Mouse (Mus musculus) CH12.LX (cell line): ENCODE data around the gene Tspan14. TPM values are rescaled to one million over a fixed set of nuclear protein-coding genes. Genes with fewer than 3 reads are reported as not detected.

Experiments used
- DNase-seq: peaks from one replicate; pipeline ENCODE4 v3.0.0-alpha.2; 2013; ENCODE audit errors: extremely low read depth
- H3K27ac ChIP-seq: 2 replicates; pipeline ENCODE4 v1.5.1; 2012; ENCODE audit warnings: low read depth, mild to moderate bottlenecking, control low read depth, moderate library complexity; ENCODE audit not compliant: insufficient read depth
- H3K27me3 ChIP-seq: replicated peaks from 2 replicates; pipeline ENCODE3; 2012; ENCODE audit warnings: inconsistent platforms
- H3K36me3 ChIP-seq, 2 experiments: replicated peaks in 1 of 2; 2 replicates each; pipeline versions ENCODE3 to v1.6.1; 2012; ENCODE audit warnings: inconsistent platforms in 1 of 2, low read length in 1 of 2, mild to moderate bottlenecking in 1 of 2, mixed read lengths in 1 of 2, moderate library complexity in 1 of 2; ENCODE audit not compliant: control insufficient read depth in 1 of 2, insufficient read depth in 1 of 2
- H3K4me1 ChIP-seq, 2 experiments: 2 replicates each; pipeline ENCODE4 v1.6.1; 2012; ENCODE audit warnings: inconsistent platforms in 1 of 2, moderate library complexity in 1 of 2; ENCODE audit not compliant: insufficient read depth in 2 of 2, control insufficient read depth in 1 of 2
- H3K4me2 ChIP-seq: 2 replicates; pipeline ENCODE4 v1.6.1; 2012; ENCODE audit warnings: low read depth, mild to moderate bottlenecking, control low read depth; ENCODE audit not compliant: poor library complexity, insufficient read depth, severe bottlenecking
- H3K4me3 ChIP-seq, 3 experiments: fragments of 150-350 bp in 1 of 3; sonication (generic) in 1 of 3; replicated peaks in 1 of 3; 2 replicates each; pipeline versions ENCODE3 to v1.5.1; 2011 to 2012; ENCODE audit warnings: low read depth in 2 of 3, low read length in 2 of 3, mild to moderate bottlenecking in 2 of 3, moderate library complexity in 2 of 3, control low read depth in 1 of 3, improper control_type of control experiment in 1 of 3, inconsistent platforms in 1 of 3, mixed read lengths in 1 of 3; ENCODE audit not compliant: poor library complexity in 1 of 3
- H3K79me2 ChIP-seq: replicated peaks from 2 replicates; pipeline ENCODE4 v1.6.1; 2012; ENCODE audit warnings: mild to moderate bottlenecking, moderate library complexity; ENCODE audit not compliant: control insufficient read depth, poor library complexity, insufficient read depth, severe bottlenecking; ENCODE audit errors: extremely low read depth
- H3K9ac ChIP-seq: 2 replicates; pipeline ENCODE4 v1.6.1; 2012; ENCODE audit warnings: low read depth, mild to moderate bottlenecking, control low read depth, moderate library complexity; ENCODE audit not compliant: insufficient read depth
- H3K9me3 ChIP-seq: replicated peaks from 2 replicates; pipeline ENCODE3; 2012; ENCODE audit warnings: low read length, inconsistent platforms, mixed read lengths
- BHLHE40 ChIP-seq: IDR thresholded peaks from 2 replicates; pipeline ENCODE4 v1.6.1; 2011; ENCODE audit warnings: mild to moderate bottlenecking, low read depth, low read length, improper control_type of control experiment
- CHD1 ChIP-seq: IDR thresholded peaks from 2 replicates; pipeline ENCODE4 v1.6.1; 2012; ENCODE audit warnings: low read depth, low read length, improper control_type of control experiment, inconsistent platforms
- CHD2 ChIP-seq: IDR thresholded peaks from 2 replicates; pipeline ENCODE4 v1.6.1; 2011; ENCODE audit warnings: low read length, improper control_type of control experiment
- CTCF ChIP-seq, 2 experiments: IDR thresholded peaks in 1 of 2; conservative IDR thresholded peaks in 1 of 2; 2 replicates each; pipeline ENCODE4 v1.5.1; 2011 to 2012; ENCODE audit warnings: low read depth in 2 of 2, low read length in 2 of 2, improper control_type of control experiment in 1 of 2, inconsistent platforms in 1 of 2, mild to moderate bottlenecking in 1 of 2, moderate library complexity in 1 of 2
- E2F4 ChIP-seq: IDR thresholded peaks from 2 replicates; pipeline ENCODE4 v1.6.1; 2011; ENCODE audit warnings: low read depth, low read length, improper control_type of control experiment; ENCODE audit not compliant: insufficient replicate concordance
- ELF1 ChIP-seq: IDR thresholded peaks from 2 replicates; pipeline ENCODE4 v1.6.1; 2014; ENCODE audit warnings: low read depth, mild to moderate bottlenecking, inconsistent platforms, low read length, improper control_type of control experiment
- EP300 ChIP-seq: IDR thresholded peaks from 2 replicates; pipeline ENCODE4 v1.6.1; 2011; ENCODE audit warnings: low read length, improper control_type of control experiment
- ETS1 ChIP-seq: conservative IDR thresholded peaks from 2 replicates; pipeline ENCODE4 v1.6.1; 2012; ENCODE audit warnings: low read depth, mild to moderate bottlenecking, inconsistent platforms, low read length, improper control_type of control experiment, moderate library complexity
- GABPA ChIP-seq: IDR thresholded peaks from 2 replicates; pipeline ENCODE4 v1.6.1; 2012; ENCODE audit warnings: low read depth, low read length, improper control_type of control experiment, inconsistent platforms; ENCODE audit not compliant: insufficient replicate concordance
- IRF4 ChIP-seq: IDR thresholded peaks from 2 replicates; pipeline ENCODE4 v1.6.1; 2014; ENCODE audit warnings: low read depth, mild to moderate bottlenecking, inconsistent platforms, low read length, improper control_type of control experiment
- JUN ChIP-seq: IDR thresholded peaks from 2 replicates; pipeline ENCODE4 v1.6.1; 2011; ENCODE audit warnings: low read depth, mild to moderate bottlenecking, low read length, improper control_type of control experiment, moderate library complexity; ENCODE audit not compliant: insufficient read depth
- JUND ChIP-seq: conservative IDR thresholded peaks from 2 replicates; pipeline ENCODE4 v1.6.1; 2011; ENCODE audit warnings: low read depth, low read length, improper control_type of control experiment
- MAZ ChIP-seq: IDR thresholded peaks from 2 replicates; pipeline ENCODE4 v1.6.1; 2012; ENCODE audit warnings: low read depth, mild to moderate bottlenecking, inconsistent platforms, low read length, improper control_type of control experiment, moderate library complexity
- MEF2A ChIP-seq: IDR thresholded peaks from 2 replicates; pipeline ENCODE4 v1.6.1; 2014; ENCODE audit warnings: low read depth, mild to moderate bottlenecking, inconsistent platforms, low read length, improper control_type of control experiment, borderline replicate concordance
- NELFE ChIP-seq: IDR thresholded peaks from 2 replicates; pipeline ENCODE4 v1.6.1; 2011; ENCODE audit warnings: low read depth, low read length, improper control_type of control experiment
- POLR2A ChIP-seq: IDR thresholded peaks from 2 replicates; pipeline ENCODE4 v1.6.1; 2011; ENCODE audit warnings: low read depth, mild to moderate bottlenecking, improper control_type of control experiment, low read length
- POLR2AphosphoS2 ChIP-seq: IDR thresholded peaks from 2 replicates; pipeline ENCODE4 v1.6.1; 2011; ENCODE audit warnings: low read depth, low read length, improper control_type of control experiment
- RCOR1 ChIP-seq: conservative IDR thresholded peaks from 2 replicates; pipeline ENCODE4 v1.6.1; 2012; ENCODE audit warnings: low read depth, mild to moderate bottlenecking, inconsistent platforms, low read length, improper control_type of control experiment
- TBP ChIP-seq: conservative IDR thresholded peaks from 2 replicates; pipeline ENCODE4 v1.6.1; 2011; ENCODE audit warnings: low read depth, low read length, improper control_type of control experiment
- UBTF ChIP-seq: IDR thresholded peaks from 2 replicates; pipeline ENCODE4 v1.6.1; 2012; ENCODE audit warnings: low read depth, mild to moderate bottlenecking, inconsistent platforms, low read length, improper control_type of control experiment, moderate library complexity
- USF1 ChIP-seq: IDR thresholded peaks from 2 replicates; pipeline ENCODE4 v1.6.1; 2014; ENCODE audit warnings: low read depth, mild to moderate bottlenecking, inconsistent platforms, low read length, improper control_type of control experiment
- USF2 ChIP-seq: conservative IDR thresholded peaks from 2 replicates; pipeline ENCODE4 v1.6.1; 2011; ENCODE audit warnings: low read depth, low read length, improper control_type of control experiment
- ZKSCAN1 ChIP-seq: IDR thresholded peaks from 2 replicates; pipeline ENCODE4 v1.6.1; 2012; ENCODE audit warnings: low read depth, inconsistent platforms, low read length, improper control_type of control experiment, borderline replicate concordance
- ZNF384 ChIP-seq: IDR thresholded peaks from 2 replicates; pipeline ENCODE4 v1.6.1; 2012; ENCODE audit warnings: low read depth, low read length, improper control_type of control experiment, inconsistent platforms
- dilution Hi-C: fragments of 300-500 bp; cut with MboI; formaldehyde crosslinking; loops from 2 replicates; pipeline ENCODE4 v1.14.3; 2020; ENCODE audit warnings: low sequenced_read_pairs; ENCODE audit not compliant: extremely low pct_unique_long_range_greater_than_20kb, extremely low pct_ligation_motif_present
- in situ Hi-C: fragments of 300-500 bp; cut with MboI; formaldehyde crosslinking; loops from 3 replicates; pipeline ENCODE4 v1.14.3; 2019; ENCODE audit warnings: low sequenced_read_pairs, low pct_ligation_motif_present, low pct_unique_long_range_greater_than_20kb, mixed read lengths
- polyA plus RNA-seq: library from polyadenylated mRNA; unstranded; fragments of >175 nt; gene quantifications from 2 replicates; pipeline ENCODE4 v1.2.1, GENCODE M21; 2012; ENCODE audit warnings: low read depth; ENCODE audit not compliant: insufficient read length
- total RNA-seq, 2 experiments: library from RNA; depleted of rRNA; stranded (reverse); fragments of 300-350 nt in 1 of 2; fragments of >200 nt in 1 of 2; gene quantifications; 2 replicates each; pipeline ENCODE4 v1.2.3; 2012 to 2014

The Tspan14 gene
- total and polyA plus RNA-seq, 3 experiments = 11.6 to 19.1 (median 14.9) TPM

GRCm38 (mm10) chr14:40924378-40925113, 42.1 kb downstream of the Tspan14 start:
- Histone ChIP-seq H3K4me1 (peaks cover 3 to 64% of the 10 kb centered on the region in 2 experiments; a peak in 3 of 4 replicates), H3K9ac (no peak overlapping the region), H3K4me2 (no peak overlapping the region), H3K79me2 (peaks cover 6% of the 10 kb centered on the region), H3K9me3 (no peaks in the 10 kb centered on the region), H3K27ac (no peak overlapping the region), H3K27me3 (no peaks in the 10 kb centered on the region), H3K4me3 (no peak overlapping the region), H3K36me3 (peaks cover 3 to 81% of the 10 kb centered on the region in 2 experiments)
- in situ Hi-C loops = loop anchor here (5.0 kb wide), 1 partner anchor 48 kb away; no protein-coding TSS in a partner anchor
- TF ChIP-seq CHD1 (no peak), ELF1 (no peak), ZKSCAN1 (no peak), USF2 (no peak), GABPA (no peak), RCOR1 (no peak), ZNF384 (no peak), ETS1 (no peak), CTCF (conservative IDR thresholded peaks at IDR 0.05 in 1 of 2, IDR thresholded peaks at IDR 0.05 in 1 of 2; ENCODE audit: low read depth in 2 of 2, low read length in 2 of 2) (no peak), UBTF (no peak), IRF4 (no peak), POLR2AphosphoS2 (no peak), NELFE (no peak)
- dilution Hi-C loops = no loop called here
- peak; percentile 20 for DNase-seq

- no peaks in the 10 kb centered on the region for H3K27me3 ChIP-seq
- no peak overlapping the region for H3K27ac ChIP-seq
- in situ Hi-C loops (loop anchor here (5.0 kb wide), 1 partner anchor 51 kb away; no protein-coding TSS in a partner anchor), dilution Hi-C loops (no loop called here)
- peaks cover 9 to 81% of the 10 kb centered on the region in 2 experiments for H3K36me3 ChIP-seq
- H3K4me1 ChIP-seq = peaks cover 3 to 50% of the 10 kb centered on the region in 2 experiments; a peak in 3 of 4 replicates
- DNase-seq = no peak
- no peak overlapping the region for H3K4me2 ChIP-seq
- TF ChIP-seq E2F4 = no peak
- no peak for TF ChIP-seq MEF2A
- TF ChIP-seq ZNF384 = no peak
- no peak for TF ChIP-seq JUN
- no peak for TF ChIP-seq CHD2
- no peak for TF ChIP-seq MAZ
- TF ChIP-seq USF1 = no peak
- TF ChIP-seq POLR2A = no peak
- TF ChIP-seq UBTF = no peak
- no peak for TF ChIP-seq ELF1
- TF ChIP-seq CHD1 = no peak
- TF ChIP-seq RCOR1 = no peak
- no peak for TF ChIP-seq BHLHE40
- no peak for TF ChIP-seq EP300
- TF ChIP-seq JUND = no peak
- no peak for TF ChIP-seq USF2
- no peak for TF ChIP-seq GABPA
- TF ChIP-seq TBP = no peak
- H3K9me3 ChIP-seq = no peaks in the 10 kb centered on the region
- no peak overlapping the region for H3K9ac ChIP-seq
- H3K79me2 ChIP-seq = peaks cover 5% of the 10 kb centered on the region
- H3K4me3 ChIP-seq = no peak overlapping the region
Measured at GRCm38 (mm10) chr14:40921241-40921640, 45.4 kb downstream of the Tspan14 start.
